Mouse (Mus musculus): ENCODE results near the gene Nagk.
"Not testable (repeated sequence)": the region's sequence is repeated elsewhere in the genome, so short reads cannot be mapped to it uniquely, and the experiment has no call there.

The Nagk gene

GRCm38 (mm10) chr6:83818996-83819395 is 24.2 kb downstream of the Nagk start:
- DNase-seq, result no peak

- DNase-seq, result no peak
Measured at GRCm38 (mm10) chr6:83820727-83821515, 26.1 kb downstream of the Nagk start.

- no peak for DNase-seq
Measured at GRCm38 (mm10) chr6:83821856-83822255, 27.1 kb downstream of the Nagk start.

GRCm38 (mm10) chr6:83830941-83831605 is 36.3 kb downstream of the Nagk start:
- DNase-seq, result peak in 1 of 2 experiments; percentile 28

GRCm38 (mm10) chr6:83831606-83832123 is 36.9 kb downstream of the Nagk start, which contains the start of gene Paip2b:
Gene Paip2b (minus strand): TSS chr6:83831741.
- peak; percentile 96 to 97 for DNase-seq

GRCm38 (mm10) chr6:83832393-83832792 is 37.6 kb downstream of the Nagk start:
- not testable (repeated sequence) for DNase-seq

GRCm38 (mm10) chr6:83836826-83837225 is 42.0 kb downstream of the Nagk start:
- DNase-seq, result no peak

- DNase-seq, result no peak
Measured at GRCm38 (mm10) chr6:83838046-83838445, 43.3 kb downstream of the Nagk start.

GRCm38 (mm10) chr6:83840086-83840485 is 45.3 kb downstream of the Nagk start:
- DNase-seq, result no peak

- no peak for DNase-seq
Measured at GRCm38 (mm10) chr6:83844913-83845312, 50.1 kb downstream of the Nagk start.

- no peak for DNase-seq
Measured at GRCm38 (mm10) chr6:83846141-83846540, 51.4 kb downstream of the Nagk start.

GRCm38 (mm10) chr6:83849446-83849845 is 54.7 kb downstream of the Nagk start:
- DNase-seq, result no peak
